Mouse (Mus musculus): ENCODE measurements around the gene 5830473C10Rik. TPM values are rescaled to one million over a fixed set of nuclear protein-coding genes. Genes with fewer than 3 reads are reported as not detected.

The 5830473C10Rik gene
- polyA plus RNA-seq, 1 experiment: not detected

GRCm38 (mm10) chr5:90567788-90568187 is 6.9 kb downstream of the 5830473C10Rik start:
- no peaks in the 10 kb centered on the region for H3K79me2 ChIP-seq (ENCODE audit: control insufficient read depth, insufficient read depth)

GRCm38 (mm10) chr5:90568338-90568737 is 7.4 kb downstream of the 5830473C10Rik start:
- no peak for TF ChIP-seq MAX (IDR thresholded peaks at IDR 0.05)
- no peak for TF ChIP-seq FOSL1 (IDR thresholded peaks at IDR 0.05; ENCODE audit: insufficient read depth, low read length, poor library complexity, severe bottlenecking)
- TF ChIP-seq MYOG (IDR thresholded peaks at IDR 0.05; ENCODE audit: control insufficient read depth, extremely low read depth, insufficient read length): no peak
- TF ChIP-seq CEBPB (IDR thresholded peaks at IDR 0.05; ENCODE audit: low read depth): no peak
- no peak for TF ChIP-seq USF1 (IDR thresholded peaks at IDR 0.05; ENCODE audit: low read depth)
- TF ChIP-seq CTCF (IDR thresholded peaks at IDR 0.05; ENCODE audit: control insufficient read depth, insufficient read depth, insufficient read length): no peak
- TF ChIP-seq MYOD1 (IDR thresholded peaks at IDR 0.05; ENCODE audit: control insufficient read depth, insufficient read length, low read depth): no peak
- Histone ChIP-seq H3K79me3 (ENCODE audit: low read depth) (no peaks in the 10 kb centered on the region), H3K27me3 (ENCODE audit: control insufficient read depth, insufficient read depth, insufficient read length) (peaks cover 5% of the 10 kb centered on the region), H3K79me2 (ENCODE audit: control insufficient read depth, insufficient read depth) (no peaks in the 10 kb centered on the region), H3K4me3 (ENCODE audit: insufficient read depth, poor library complexity, severe bottlenecking) (no peak overlapping the region), H3ac (ENCODE audit: control insufficient read depth, insufficient read length, low read depth) (no peak overlapping the region), H3K36me3 (ENCODE audit: control insufficient read depth, insufficient read depth) (no peaks in the 10 kb centered on the region)

More at GRCm38 (mm10) chr5:90567788-90568187, 6.9 kb downstream of the 5830473C10Rik start:
- Histone ChIP-seq H3ac (ENCODE audit: control insufficient read depth, insufficient read length, low read depth) (no peak overlapping the region), H3K79me3 (ENCODE audit: low read depth) (no peaks in the 10 kb centered on the region), H3K27me3 (ENCODE audit: control insufficient read depth, insufficient read depth, insufficient read length) (peaks cover 5% of the 10 kb centered on the region), H3K36me3 (ENCODE audit: control insufficient read depth, insufficient read depth) (no peaks in the 10 kb centered on the region), H3K4me3 (ENCODE audit: insufficient read depth, poor library complexity, severe bottlenecking) (no peak overlapping the region)
- no peak for TF ChIP-seq MAX (IDR thresholded peaks at IDR 0.05)

GRCm38 (mm10) chr5:90571216-90571615 is 10.3 kb downstream of the 5830473C10Rik start:
- Histone ChIP-seq H3K79me2 (ENCODE audit: control insufficient read depth, insufficient read depth) (no peaks in the 10 kb centered on the region), H3ac (ENCODE audit: control insufficient read depth, insufficient read length, low read depth) (no peak overlapping the region), H3K79me3 (ENCODE audit: low read depth) (no peaks in the 10 kb centered on the region), H3K36me3 (ENCODE audit: control insufficient read depth, insufficient read depth) (no peaks in the 10 kb centered on the region), H3K27me3 (ENCODE audit: control insufficient read depth, insufficient read depth, insufficient read length) (peaks cover 6% of the 10 kb centered on the region), H3K4me3 (ENCODE audit: insufficient read depth, poor library complexity, severe bottlenecking) (no peak overlapping the region)
- TF ChIP-seq MAX (IDR thresholded peaks at IDR 0.05) (no peak), CTCF (IDR thresholded peaks at IDR 0.05; ENCODE audit: control insufficient read depth, insufficient read depth, insufficient read length) (no peak), MYOD1 (IDR thresholded peaks at IDR 0.05; ENCODE audit: control insufficient read depth, insufficient read length, low read depth) (no peak), USF1 (IDR thresholded peaks at IDR 0.05; ENCODE audit: low read depth) (no peak), MYOG (IDR thresholded peaks at IDR 0.05; ENCODE audit: control insufficient read depth, extremely low read depth, insufficient read length) (no peak), FOSL1 (IDR thresholded peaks at IDR 0.05; ENCODE audit: insufficient read depth, low read length, poor library complexity, severe bottlenecking) (no peak), CEBPB (IDR thresholded peaks at IDR 0.05; ENCODE audit: low read depth) (no peak)

GRCm38 (mm10) chr5:90577751-90578150 is 16.8 kb downstream of the 5830473C10Rik start:
- TF ChIP-seq MAX (IDR thresholded peaks at IDR 0.05) (no peak), MYOG (IDR thresholded peaks at IDR 0.05; ENCODE audit: control insufficient read depth, extremely low read depth, insufficient read length) (no peak)

GRCm38 (mm10) chr5:90579556-90579955 is 18.6 kb downstream of the 5830473C10Rik start:
- Histone ChIP-seq H3K36me3 (ENCODE audit: control insufficient read depth, insufficient read depth) (no peaks in the 10 kb centered on the region), H3K79me3 (ENCODE audit: low read depth) (no peaks in the 10 kb centered on the region), H3K79me2 (ENCODE audit: control insufficient read depth, insufficient read depth) (no peaks in the 10 kb centered on the region), H3ac (ENCODE audit: control insufficient read depth, insufficient read length, low read depth) (no peak overlapping the region), H3K27me3 (ENCODE audit: control insufficient read depth, insufficient read depth, insufficient read length) (peaks cover 37% of the 10 kb centered on the region), H3K4me3 (ENCODE audit: insufficient read depth, poor library complexity, severe bottlenecking) (no peak overlapping the region)
- TF ChIP-seq MAX (IDR thresholded peaks at IDR 0.05): no peak
- no peak for TF ChIP-seq FOSL1 (IDR thresholded peaks at IDR 0.05; ENCODE audit: insufficient read depth, low read length, poor library complexity, severe bottlenecking)
- TF ChIP-seq MYOD1 (IDR thresholded peaks at IDR 0.05; ENCODE audit: control insufficient read depth, insufficient read length, low read depth): no peak
- no peak for TF ChIP-seq USF1 (IDR thresholded peaks at IDR 0.05; ENCODE audit: low read depth)
- TF ChIP-seq MYOG (IDR thresholded peaks at IDR 0.05; ENCODE audit: control insufficient read depth, extremely low read depth, insufficient read length): no peak
- no peak for TF ChIP-seq CEBPB (IDR thresholded peaks at IDR 0.05; ENCODE audit: low read depth)
- TF ChIP-seq CTCF (IDR thresholded peaks at IDR 0.05; ENCODE audit: control insufficient read depth, insufficient read depth, insufficient read length): no peak

More at GRCm38 (mm10) chr5:90577751-90578150, 16.8 kb downstream of the 5830473C10Rik start:
- H3K4me3 ChIP-seq (ENCODE audit: insufficient read depth, poor library complexity, severe bottlenecking): no peak overlapping the region
- peaks cover 24% of the 10 kb centered on the region for H3K27me3 ChIP-seq (ENCODE audit: control insufficient read depth, insufficient read depth, insufficient read length)
- H3ac ChIP-seq (ENCODE audit: control insufficient read depth, insufficient read length, low read depth): no peak overlapping the region
- no peaks in the 10 kb centered on the region for H3K36me3 ChIP-seq (ENCODE audit: control insufficient read depth, insufficient read depth)
- H3K79me3 ChIP-seq (ENCODE audit: low read depth): no peaks in the 10 kb centered on the region
- H3K79me2 ChIP-seq (ENCODE audit: control insufficient read depth, insufficient read depth): no peaks in the 10 kb centered on the region

- Histone ChIP-seq H3K79me2 (ENCODE audit: control insufficient read depth, insufficient read depth) (no peaks in the 10 kb centered on the region), H3K36me3 (ENCODE audit: control insufficient read depth, insufficient read depth) (no peaks in the 10 kb centered on the region), H3ac (ENCODE audit: control insufficient read depth, insufficient read length, low read depth) (no peak overlapping the region), H3K4me3 (ENCODE audit: insufficient read depth, poor library complexity, severe bottlenecking) (no peak overlapping the region), H3K27me3 (ENCODE audit: control insufficient read depth, insufficient read depth, insufficient read length) (peaks cover 33% of the 10 kb centered on the region), H3K79me3 (ENCODE audit: low read depth) (no peaks in the 10 kb centered on the region)
- TF ChIP-seq MYOD1 (IDR thresholded peaks at IDR 0.05; ENCODE audit: control insufficient read depth, insufficient read length, low read depth): no peak
- TF ChIP-seq CTCF (IDR thresholded peaks at IDR 0.05; ENCODE audit: control insufficient read depth, insufficient read depth, insufficient read length): no peak
- no peak for TF ChIP-seq USF1 (IDR thresholded peaks at IDR 0.05; ENCODE audit: low read depth)
- no peak for TF ChIP-seq CEBPB (IDR thresholded peaks at IDR 0.05; ENCODE audit: low read depth)
- no peak for TF ChIP-seq MAX (IDR thresholded peaks at IDR 0.05)
- TF ChIP-seq FOSL1 (IDR thresholded peaks at IDR 0.05; ENCODE audit: insufficient read depth, low read length, poor library complexity, severe bottlenecking): no peak
- no peak for TF ChIP-seq MYOG (IDR thresholded peaks at IDR 0.05; ENCODE audit: control insufficient read depth, extremely low read depth, insufficient read length)
These were observed 21.3 kb downstream of the 5830473C10Rik start for GRCm38 (mm10) chr5:90582179-90582578.
